Mouse (Mus musculus) stomach, postnatal 0 days (tissue): Measurements from ENCODE around the gene Col11a2.

ENCODE experiments used
- CTCF ChIP-seq: IDR thresholded peaks from 2 replicates; pipeline ENCODE4 v1.5.1; 2016; ENCODE audit warnings: antibody characterized with exemption, low read depth, mild to moderate bottlenecking, moderate library complexity
- EP300 ChIP-seq: optimal IDR thresholded peaks from 2 replicates; pipeline ENCODE3; 2016; ENCODE audit warnings: antibody characterized with exemption

DNA sequence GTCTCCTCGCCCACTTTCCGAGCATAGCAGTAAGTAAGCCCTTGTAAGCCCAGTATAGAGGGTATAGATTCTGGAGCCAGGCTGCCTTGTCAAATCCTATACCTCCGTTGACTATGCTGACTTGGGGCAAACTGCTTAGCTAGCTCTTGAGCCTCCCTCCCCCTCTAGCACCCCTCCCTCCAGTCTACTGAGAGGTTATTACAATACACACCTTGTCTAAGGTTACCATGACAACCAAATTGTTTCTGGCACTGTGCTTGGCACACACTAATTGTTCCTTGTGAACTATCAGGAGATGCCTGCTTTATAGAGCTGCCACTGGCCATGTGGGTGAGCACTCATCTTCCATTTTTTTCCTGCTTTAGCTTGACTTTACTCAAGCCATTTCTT lies 70.6 kb downstream of the Col11a2 start:
- TF ChIP-seq CTCF (no peak), EP300 (no peak)
